Mouse (Mus musculus): ENCODE data around the gene Tgm4.

Gene Tgm4

GRCm38 (mm10) chr9:123104362-123104761, 69.8 kb downstream of the Tgm4 start:
- DNase-seq (ENCODE audit: inconsistent age in 2 of 2, low spot score in 1 of 2) = no peak

DNA sequence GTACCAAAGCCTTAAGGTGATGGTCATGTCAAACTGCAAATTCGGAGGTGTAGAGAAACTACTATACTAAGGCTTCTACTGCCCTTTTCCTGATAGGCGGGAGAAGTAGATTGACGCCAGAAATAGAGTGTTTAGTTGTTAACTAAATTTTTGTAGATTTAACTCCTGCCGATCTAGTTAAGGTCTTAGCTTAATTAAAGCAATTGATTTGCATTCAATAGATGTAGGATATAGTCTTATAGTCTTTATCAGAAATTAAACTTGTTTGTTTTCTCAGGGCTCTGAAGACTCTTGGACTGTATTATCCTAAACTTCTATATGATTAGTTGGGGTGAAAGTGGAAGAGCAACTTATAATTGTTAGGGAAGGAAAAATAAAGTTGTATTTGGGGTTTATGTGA, 72.7 kb downstream of the Tgm4 start:
- DNase-seq (ENCODE audit: inconsistent age in 2 of 2, low spot score in 1 of 2) = no peak

GRCm38 (mm10) chr9:123109188-123109587, 74.7 kb downstream of the Tgm4 start:
- no peak for DNase-seq (ENCODE audit: inconsistent age in 2 of 2, low spot score in 1 of 2)

DNA sequence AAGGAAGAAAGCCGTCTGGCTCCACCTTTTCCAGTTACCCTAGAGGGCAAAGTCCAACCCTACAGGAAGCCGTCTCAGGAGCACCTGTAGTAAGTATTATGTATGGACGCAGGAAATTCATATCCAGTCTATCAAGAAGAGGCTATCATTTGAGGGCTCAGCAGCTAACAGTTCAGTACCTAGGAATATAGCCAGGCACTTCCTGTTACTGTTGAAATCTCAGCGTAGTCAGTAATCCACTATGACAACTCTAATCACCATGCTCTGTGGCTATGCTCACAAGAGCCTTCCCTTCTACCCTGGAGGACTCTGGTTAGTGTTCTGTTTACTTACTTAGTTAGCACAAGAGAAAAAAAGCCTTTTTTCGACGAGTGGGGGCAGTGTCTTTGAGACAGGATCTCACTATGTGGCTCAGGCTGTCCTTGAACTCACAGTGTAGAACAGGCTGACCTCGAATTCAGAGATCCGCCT, 77.3 kb downstream of the Tgm4 start:
- peak in 1 of 2 experiments; percentile 16 for DNase-seq (ENCODE audit: inconsistent age in 2 of 2, low spot score in 1 of 2)

GRCm38 (mm10) chr9:123112805-123113521, 78.4 kb downstream of the Tgm4 start, which contains the start of the genes Zdhhc3 and Exosc7:
Zdhhc3 (minus strand) TSS chr9:123113205.
Exosc7 (plus strand) TSS chr9:123113215.
- peak; percentile 91 to 97 for DNase-seq (ENCODE audit: inconsistent age in 2 of 2, low spot score in 1 of 2)

- DNase-seq (ENCODE audit: inconsistent age in 2 of 2, low spot score in 1 of 2) = no peak
These were observed 79.4 kb downstream of the Tgm4 start for GRCm38 (mm10) chr9:123113931-123114330.

GRCm38 (mm10) chr9:123115566-123115965, 81.0 kb downstream of the Tgm4 start:
- no peak for DNase-seq (ENCODE audit: inconsistent age in 2 of 2, low spot score in 1 of 2)

All from adrenal gland, adult (tissue).